Mouse (Mus musculus) neural tube, embryonic 15.5 days (tissue): ENCODE measurements around the gene Hcn4. TPM values are rescaled to one million over a fixed set of nuclear protein-coding genes. Genes with fewer than 3 reads are reported as not detected.

Source experiments
- ATAC-seq: fragments of 200-750 bp; cut with Nextera tagmentation; 2 replicates; pipeline ENCODE4 v1.8.0; 2017; ENCODE audit warnings: mild to moderate bottlenecking, moderate TSS enrichment, moderate library complexity; ENCODE audit not compliant: low FRiP score
- H3K27ac ChIP-seq: fragments of 300-500 bp; sonication (generic); replicated peaks from 2 replicates; pipeline ENCODE4 v1.5.1; 2015; ENCODE audit warnings: mild to moderate bottlenecking, inconsistent platforms
- H3K27me3 ChIP-seq: fragments of 300-500 bp; sonication (generic); replicated peaks from 2 replicates; pipeline ENCODE4 v1.6.1; 2015; ENCODE audit warnings: inconsistent platforms
- H3K36me3 ChIP-seq: fragments of 300-500 bp; sonication (generic); 2 replicates; pipeline ENCODE4 v1.6.1; 2015; ENCODE audit warnings: inconsistent platforms
- H3K4me1 ChIP-seq: fragments of 300-500 bp; sonication (generic); 2 replicates; pipeline ENCODE4 v1.6.1; 2015; ENCODE audit warnings: inconsistent platforms
- H3K4me2 ChIP-seq: fragments of 300-500 bp; sonication (generic); 2 replicates; pipeline ENCODE4 v1.6.1; 2015; ENCODE audit warnings: inconsistent platforms, mild to moderate bottlenecking, moderate library complexity
- H3K4me3 ChIP-seq: fragments of 300-500 bp; sonication (generic); replicated peaks from 2 replicates; pipeline ENCODE4 v1.5.1; 2015; ENCODE audit warnings: mild to moderate bottlenecking, inconsistent platforms
- H3K9ac ChIP-seq: fragments of 300-500 bp; sonication (generic); replicated peaks from 2 replicates; pipeline ENCODE4 v1.6.1; 2015; ENCODE audit warnings: mild to moderate bottlenecking, inconsistent platforms
- H3K9me3 ChIP-seq: fragments of 300-500 bp; sonication (generic); replicated peaks from 2 replicates; pipeline ENCODE4 v1.6.1; 2016; ENCODE audit warnings: inconsistent platforms
- WGBS: fragments of 180-500 bp; shearing (Covaris S2); methylation state at CpG from one replicate; pipeline ENCODE4 v1.1.7; 2015; ENCODE audit warnings: mixed read lengths; 5-methylcytosine and 5-hydroxymethylcytosine counted together
- polyA plus RNA-seq: library from polyadenylated mRNA; unstranded; fragments of >200 nt; fragmentation: Nextera tagmentation; extraction: Ambion mirVana; gene quantifications from 2 replicates; pipeline ENCODE4 v1.2.1, GENCODE M21; 2015

Gene Hcn4
- polyA plus RNA-seq, 1 experiment from 2014 or later = 4.0 TPM

DNA sequence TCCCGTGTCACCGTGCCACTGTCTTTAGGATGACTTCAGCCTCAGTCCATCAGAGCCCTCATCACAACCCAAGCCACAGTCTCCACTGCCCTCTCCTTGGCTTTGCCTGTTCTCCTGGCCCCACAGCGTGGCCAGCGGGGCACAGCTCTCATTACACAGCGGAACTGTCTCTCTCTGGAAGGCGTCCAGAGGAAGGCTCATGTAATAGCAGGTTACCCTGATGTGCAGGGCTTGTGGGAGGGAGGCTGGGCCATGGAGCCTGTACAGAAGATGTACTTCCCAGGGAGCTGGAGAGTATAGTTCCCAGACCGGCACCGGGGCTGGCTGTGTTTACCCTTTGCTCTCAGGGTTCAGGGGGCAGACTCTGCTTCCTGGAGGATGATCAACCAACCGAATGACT, 6.8 kb upstream of the Hcn4 start:
- H3K27me3 ChIP-seq = peaks cover 20% of the 10 kb centered on the region
- peaks cover 3% of the 10 kb centered on the region; the same call in 1 of the 2 replicates for H3K4me1 ChIP-seq
- H3K9me3 ChIP-seq = no peaks in the 10 kb centered on the region
- no peak overlapping the region for H3K27ac ChIP-seq
- no peak overlapping the region for H3K4me2 ChIP-seq
- H3K9ac ChIP-seq = no peak overlapping the region
- no peaks in the 10 kb centered on the region for H3K36me3 ChIP-seq
- no peak overlapping the region for H3K4me3 ChIP-seq
- ATAC-seq = no peak
- WGBS = 61% methylated on average over 9 of the region's 9 CpGs

DNA sequence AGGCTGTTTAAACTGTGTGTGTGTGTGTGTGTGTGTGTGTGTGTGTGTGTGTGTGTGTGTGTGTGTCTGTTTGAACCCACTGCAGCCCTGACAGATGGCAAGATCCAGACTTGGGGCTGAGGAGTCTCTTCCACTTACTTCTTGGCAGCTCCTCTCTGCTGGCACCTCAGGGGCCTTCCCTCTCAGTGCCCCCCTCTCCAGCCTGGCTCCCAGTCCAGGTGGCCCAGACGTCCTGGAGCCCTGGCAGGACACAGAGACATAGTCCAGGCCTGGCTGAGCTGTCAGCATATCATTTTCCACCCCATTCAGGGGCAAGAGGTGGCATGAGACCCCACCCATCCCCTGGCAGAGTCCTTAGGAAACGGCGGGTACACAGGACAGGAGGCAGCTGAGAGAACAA, 5.5 kb upstream of the Hcn4 start:
- Histone ChIP-seq H3K27ac (no peak overlapping the region), H3K4me2 (no peak overlapping the region), H3K36me3 (no peaks in the 10 kb centered on the region), H3K9ac (no peak overlapping the region), H3K4me3 (no peak overlapping the region), H3K4me1 (peaks cover 11% of the 10 kb centered on the region), H3K27me3 (peaks cover 22% of the 10 kb centered on the region), H3K9me3 (no peaks in the 10 kb centered on the region)
- WGBS = 69% methylated on average over 3 of the region's 3 CpGs
- ATAC-seq = no peak

DNA sequence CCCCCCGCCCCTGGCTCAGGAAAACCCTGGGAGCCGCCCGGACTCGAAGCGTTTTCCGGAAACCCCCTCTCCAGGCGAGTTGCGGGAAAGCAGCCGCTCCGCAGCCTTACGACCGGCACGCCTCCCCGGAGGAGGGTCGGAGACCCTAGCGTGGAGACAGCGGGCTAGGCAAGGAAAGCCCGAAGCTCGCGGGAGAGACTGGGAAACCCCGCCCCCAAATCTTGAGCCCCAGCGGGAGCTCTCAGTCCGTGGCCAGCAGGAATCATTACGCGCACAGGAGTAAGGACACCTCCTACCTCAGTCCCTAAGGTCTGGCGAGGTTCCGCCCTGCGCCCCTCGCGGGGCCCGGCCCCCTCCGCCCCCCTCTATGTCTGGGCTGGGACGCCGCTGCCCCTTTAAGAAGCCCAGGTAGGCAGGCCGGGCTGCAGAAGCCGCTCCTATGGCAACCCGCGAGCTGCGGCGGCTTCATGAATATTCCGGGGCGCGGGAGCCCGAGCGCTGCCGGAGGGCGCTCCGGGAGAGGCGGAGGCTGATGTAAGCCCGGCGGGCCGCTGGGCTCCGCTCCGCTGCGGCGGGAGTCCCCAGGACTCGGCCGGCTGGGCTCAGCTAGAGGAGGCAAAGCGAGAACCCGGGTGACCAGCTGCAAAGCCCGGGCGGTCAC, 651 bp upstream of the Hcn4 start:
- Histone ChIP-seq H3K27me3 (peaks cover 22% of the 10 kb centered on the region), H3K36me3 (0 out of 2 replicates have a peak, but pooled peaks cover 3% of the 10 kb centered on the region), H3K4me2 (peak overlapping the region; percentile 90), H3K9ac (peak overlapping the region; percentile 84), H3K27ac (peak overlapping the region; percentile 92), H3K4me1 (peaks cover 45% of the 10 kb centered on the region), H3K4me3 (peak overlapping the region; percentile 85), H3K9me3 (no peaks in the 10 kb centered on the region)
- peak; percentile 92 for ATAC-seq
- under 1% methylated on average over 61 of the region's 62 CpGs for whole genome bisulfite sequencing

DNA sequence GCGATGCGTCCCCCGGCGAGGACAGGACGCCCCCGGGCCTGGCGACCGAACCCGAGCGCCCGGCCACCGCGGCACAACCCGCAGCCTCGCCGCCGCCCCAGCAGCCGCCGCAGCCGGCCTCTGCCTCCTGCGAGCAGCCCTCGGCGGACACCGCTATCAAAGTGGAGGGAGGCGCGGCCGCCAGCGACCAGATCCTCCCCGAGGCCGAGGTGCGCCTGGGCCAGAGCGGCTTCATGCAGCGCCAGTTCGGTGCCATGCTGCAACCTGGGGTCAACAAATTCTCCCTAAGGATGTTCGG, 655 bp downstream of the Hcn4 start:
- H3K4me3 ChIP-seq = peak overlapping the region; percentile 85
- 0 out of 2 replicates have a peak, but pooled peaks cover 3% of the 10 kb centered on the region for H3K36me3 ChIP-seq
- no peak for ATAC-seq
- no peaks in the 10 kb centered on the region for H3K9me3 ChIP-seq
- peaks cover 57% of the 10 kb centered on the region for H3K4me1 ChIP-seq
- peak overlapping the region; percentile 84 for H3K9ac ChIP-seq
- under 1% methylated on average over 19 of the region's 35 CpGs for WGBS
- peak overlapping the region; percentile 92 for H3K27ac ChIP-seq
- H3K27me3 ChIP-seq = peaks cover 21% of the 10 kb centered on the region
- peak overlapping the region; percentile 90 for H3K4me2 ChIP-seq

DNA sequence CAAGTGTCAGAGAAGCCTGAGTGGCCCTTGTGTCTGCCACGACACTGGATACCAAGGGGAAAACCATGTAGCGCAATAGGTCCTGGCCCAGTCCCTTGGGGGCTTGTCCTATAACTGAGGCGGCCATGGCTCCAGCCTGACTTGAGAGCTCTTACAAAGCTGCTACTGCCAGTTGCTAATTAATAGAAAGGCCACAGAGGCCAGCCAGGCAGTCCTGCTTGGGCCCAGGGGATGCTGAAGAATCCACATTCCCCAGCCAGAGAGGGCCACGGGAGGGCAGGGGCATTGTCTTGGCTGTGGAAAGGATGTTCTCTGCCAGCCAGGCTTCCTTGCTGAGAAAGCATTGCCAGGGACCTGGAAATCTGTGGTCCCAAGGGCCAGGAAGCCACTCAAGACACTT, 6.4 kb downstream of the Hcn4 start:
- Histone ChIP-seq H3K4me1 (peaks cover 52% of the 10 kb centered on the region), H3K36me3 (0 out of 2 replicates have a peak, but pooled peaks cover 3% of the 10 kb centered on the region), H3K4me3 (no peak overlapping the region), H3K27me3 (no peaks in the 10 kb centered on the region; the same call in 1 of the 2 replicates), H3K27ac (no peak overlapping the region), H3K9ac (no peak overlapping the region), H3K4me2 (no peak overlapping the region), H3K9me3 (no peaks in the 10 kb centered on the region)
- 53% methylated on average over 4 of the region's 4 CpGs for WGBS
- ATAC-seq = no peak

DNA sequence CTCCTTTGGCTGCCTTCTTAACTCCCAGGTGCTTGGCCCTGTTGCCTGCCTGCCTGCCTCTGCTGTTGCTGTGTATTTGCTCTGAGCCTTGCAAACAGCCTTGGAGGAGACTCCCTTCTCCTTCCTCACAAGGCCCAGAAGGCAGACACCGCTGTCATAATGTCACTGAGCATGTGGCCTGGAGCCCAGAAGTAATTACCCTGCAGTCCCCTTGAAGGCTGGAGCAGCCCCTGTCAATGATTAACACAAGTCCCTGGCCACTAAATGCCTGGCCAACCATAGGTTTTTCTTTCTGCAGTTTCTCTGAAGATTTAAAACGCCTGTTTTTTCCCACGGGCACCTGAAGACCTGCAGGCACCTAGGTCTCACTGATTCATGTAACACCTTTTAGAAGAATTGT, 9.7 kb downstream of the Hcn4 start:
- H3K4me2 ChIP-seq = no peak overlapping the region
- no peaks in the 10 kb centered on the region for H3K27me3 ChIP-seq
- peaks cover 27% of the 10 kb centered on the region for H3K4me1 ChIP-seq
- H3K4me3 ChIP-seq = no peak overlapping the region
- no peak for ATAC-seq
- WGBS = 45% methylated on average over 3 of the region's 3 CpGs
- H3K9me3 ChIP-seq = no peaks in the 10 kb centered on the region
- no peaks in the 10 kb centered on the region for H3K36me3 ChIP-seq
- no peak overlapping the region for H3K9ac ChIP-seq
- no peak overlapping the region for H3K27ac ChIP-seq

DNA sequence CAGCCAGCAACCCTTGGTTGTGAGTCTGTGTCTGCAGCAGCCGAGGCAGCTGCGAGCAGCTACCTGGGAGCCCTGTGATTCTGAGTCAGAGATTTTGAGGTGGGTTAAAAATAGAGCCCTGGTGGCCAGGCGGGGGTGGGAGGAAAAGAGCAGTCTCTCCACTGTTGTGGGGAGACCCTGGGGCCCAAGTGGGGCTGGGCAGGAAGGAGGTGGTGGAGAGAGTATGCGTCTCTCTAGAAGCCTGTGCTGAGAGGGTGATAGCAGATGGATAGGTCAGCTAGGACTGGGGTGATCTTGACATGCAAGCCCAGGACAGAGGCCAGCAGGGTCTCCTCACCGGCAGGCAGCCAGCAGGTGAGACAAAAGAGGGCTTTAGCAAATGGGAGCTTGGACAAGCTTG, 14.0 kb downstream of the Hcn4 start:
- no peak overlapping the region for H3K27ac ChIP-seq
- no peak overlapping the region for H3K4me3 ChIP-seq
- H3K4me1 ChIP-seq = peaks cover 20% of the 10 kb centered on the region
- no peaks in the 10 kb centered on the region for H3K9me3 ChIP-seq
- no peaks in the 10 kb centered on the region for H3K27me3 ChIP-seq
- no peak overlapping the region for H3K9ac ChIP-seq
- H3K36me3 ChIP-seq = no peaks in the 10 kb centered on the region
- H3K4me2 ChIP-seq = no peak overlapping the region
- WGBS = 74% methylated on average over 5 of the region's 5 CpGs
- no peak for ATAC-seq

DNA sequence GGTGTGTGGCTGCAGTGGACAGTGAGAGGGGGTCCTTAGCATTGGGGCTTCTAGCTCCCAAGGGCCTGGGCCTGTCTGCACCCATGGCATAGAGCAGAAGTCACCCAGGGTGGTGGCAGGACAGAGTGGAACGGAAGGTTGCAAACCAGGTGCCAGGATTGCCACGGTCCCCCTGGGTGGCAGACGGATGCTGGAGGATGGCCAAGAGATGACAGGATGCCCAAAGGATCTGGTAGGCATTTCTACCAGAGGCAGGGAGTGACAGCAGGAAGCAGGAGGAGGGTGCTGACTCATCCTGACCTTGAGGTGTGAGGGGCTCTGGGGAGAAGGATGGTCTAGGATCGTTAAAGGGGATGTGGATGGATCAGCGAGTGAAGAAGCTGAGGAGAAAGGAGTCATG, 15.3 kb downstream of the Hcn4 start:
- Histone ChIP-seq H3K9me3 (no peaks in the 10 kb centered on the region), H3K36me3 (no peaks in the 10 kb centered on the region), H3K4me3 (no peak overlapping the region), H3K4me1 (peaks cover 9% of the 10 kb centered on the region; the same call in 1 of the 2 replicates), H3K27me3 (no peaks in the 10 kb centered on the region), H3K4me2 (no peak overlapping the region), H3K27ac (no peak overlapping the region), H3K9ac (no peak overlapping the region)
- 75% methylated on average over 5 of the region's 5 CpGs for WGBS
- no peak for ATAC-seq

DNA sequence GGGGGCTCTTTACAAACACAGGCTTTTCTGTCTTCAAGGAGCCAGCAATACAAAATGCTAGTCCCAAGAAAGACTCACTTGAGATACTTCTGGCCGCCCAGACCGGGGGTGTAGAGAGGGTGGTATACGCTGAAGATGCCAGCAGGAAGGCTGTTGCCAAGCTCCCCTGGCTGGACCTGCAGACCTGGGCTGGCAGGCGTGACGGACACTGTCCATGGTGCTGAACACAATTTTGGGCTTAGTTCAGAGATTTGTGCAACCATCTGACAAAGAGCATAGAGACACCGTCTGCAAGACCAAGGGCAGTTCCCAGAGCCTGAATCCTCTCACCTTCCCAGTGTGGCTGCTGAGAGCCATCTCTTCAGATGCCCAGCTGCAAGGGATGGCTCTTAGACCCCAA, 18.4 kb downstream of the Hcn4 start:
- no peak overlapping the region for H3K9ac ChIP-seq
- H3K9me3 ChIP-seq = no peaks in the 10 kb centered on the region
- H3K27ac ChIP-seq = no peak overlapping the region
- WGBS = 36% methylated on average over 6 of the region's 6 CpGs
- peaks cover 2% of the 10 kb centered on the region; the same call in 1 of the 2 replicates for H3K4me1 ChIP-seq
- H3K4me2 ChIP-seq = no peak overlapping the region
- H3K4me3 ChIP-seq = no peak overlapping the region
- no peaks in the 10 kb centered on the region for H3K27me3 ChIP-seq
- ATAC-seq = no peak
- H3K36me3 ChIP-seq = peaks cover 11% of the 10 kb centered on the region; the same call in 1 of the 2 replicates

DNA sequence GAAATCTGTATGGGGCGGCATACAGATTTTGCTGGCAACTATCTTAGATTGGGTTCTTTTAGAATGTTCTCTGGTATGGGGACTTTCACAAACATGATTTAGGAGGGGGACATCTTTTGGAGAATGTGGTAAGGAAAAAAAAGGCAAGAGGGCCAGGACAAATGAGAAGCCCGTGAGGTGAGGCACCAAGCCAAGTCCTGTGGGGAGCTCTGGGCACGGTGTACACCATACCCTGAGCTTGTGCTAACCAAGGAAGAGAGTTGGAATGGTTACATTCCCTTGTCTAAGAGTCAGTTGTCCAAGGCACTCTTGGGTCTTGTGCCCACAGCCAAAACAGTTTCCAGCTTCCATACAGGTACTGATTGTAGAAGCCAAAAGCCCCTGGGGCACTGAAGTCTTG, 21.4 kb downstream of the Hcn4 start:
- no peak for ATAC-seq
- Histone ChIP-seq H3K9ac (no peak overlapping the region), H3K27ac (no peak overlapping the region), H3K27me3 (no peaks in the 10 kb centered on the region), H3K9me3 (no peaks in the 10 kb centered on the region), H3K4me2 (no peak overlapping the region), H3K36me3 (peaks cover 11% of the 10 kb centered on the region; the same call in 1 of the 2 replicates), H3K4me3 (no peak overlapping the region), H3K4me1 (peaks cover 9% of the 10 kb centered on the region)
- WGBS = 85% methylated on average over 3 of the region's 3 CpGs

DNA sequence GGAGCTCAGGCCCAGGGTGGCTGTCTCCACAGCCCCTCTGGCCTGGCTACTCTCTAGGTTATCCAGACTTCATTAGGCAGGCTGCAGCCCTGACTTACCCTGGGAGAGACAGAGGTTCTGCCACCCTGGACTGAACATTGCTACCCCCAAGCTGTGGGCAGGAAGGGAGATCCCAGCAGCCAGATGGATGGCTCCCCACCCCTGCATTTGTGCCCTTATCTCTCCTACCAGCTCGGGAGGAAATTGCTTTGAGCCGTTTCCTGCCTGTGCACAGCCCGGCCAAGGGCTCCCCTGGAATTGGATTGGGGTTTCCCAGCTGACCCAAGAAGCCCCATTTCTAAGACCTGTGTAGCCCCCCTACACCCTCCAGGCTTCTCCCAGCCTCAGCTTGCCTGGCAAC, 23.8 kb downstream of the Hcn4 start:
- Histone ChIP-seq H3K4me2 (no peak overlapping the region), H3K4me3 (no peak overlapping the region), H3K36me3 (peaks cover 11% of the 10 kb centered on the region; the same call in 1 of the 2 replicates), H3K4me1 (peaks cover 18% of the 10 kb centered on the region), H3K9me3 (no peaks in the 10 kb centered on the region), H3K27ac (no peak overlapping the region), H3K27me3 (no peaks in the 10 kb centered on the region), H3K9ac (no peak overlapping the region)
- no peak for ATAC-seq
- 71% methylated on average over 3 of the region's 3 CpGs for WGBS

DNA sequence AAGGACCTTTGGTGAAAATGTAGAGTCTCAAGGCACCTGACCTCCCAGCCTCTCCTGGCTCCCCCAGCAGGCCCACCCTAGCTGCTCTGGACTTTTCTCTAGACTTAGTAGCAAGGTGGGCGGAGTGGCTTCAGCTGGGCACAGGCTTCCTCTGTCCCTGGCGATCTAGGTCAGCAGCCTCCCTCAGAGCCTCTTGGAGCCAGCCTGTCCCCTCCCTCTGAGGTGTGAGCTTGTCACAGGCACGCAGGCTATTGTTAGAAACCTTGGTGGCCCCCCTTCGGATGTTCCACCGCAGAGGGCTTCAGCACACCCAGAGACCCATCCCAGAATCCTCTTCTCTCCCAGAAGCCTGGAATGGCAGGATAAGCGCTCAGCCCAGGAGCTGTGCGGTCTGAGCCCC, 24.5 kb downstream of the Hcn4 start:
- H3K27ac ChIP-seq = no peak overlapping the region
- no peak overlapping the region for H3K4me2 ChIP-seq
- 74% methylated on average over 7 of the region's 7 CpGs for WGBS
- H3K9ac ChIP-seq = no peak overlapping the region
- no peak overlapping the region for H3K4me3 ChIP-seq
- H3K36me3 ChIP-seq = peaks cover 11% of the 10 kb centered on the region; the same call in 1 of the 2 replicates
- H3K4me1 ChIP-seq = peaks cover 17% of the 10 kb centered on the region
- H3K9me3 ChIP-seq = no peaks in the 10 kb centered on the region
- no peak for ATAC-seq
- H3K27me3 ChIP-seq = no peaks in the 10 kb centered on the region
